Mouse (Mus musculus): ENCODE measurements around the gene Lcmt2.

Lcmt2 gene

GRCm38 (mm10) chr2:121115418-121115817 is 25.0 kb downstream of the Lcmt2 start:
- no peak for DNase-seq (ENCODE audit: low spot score in 2 of 2)

GRCm38 (mm10) chr2:121109695-121110094 is 30.8 kb downstream of the Lcmt2 start, which contains the start of gene Tgm7:
TSS of gene Tgm7 (minus strand) at chr2:121109795.
- DNase-seq (ENCODE audit: low spot score in 2 of 2), result no peak

GRCm38 (mm10) chr2:121105940-121106339 is 34.5 kb downstream of the Lcmt2 start:
- DNase-seq (ENCODE audit: low spot score in 2 of 2), result no peak

DNA sequence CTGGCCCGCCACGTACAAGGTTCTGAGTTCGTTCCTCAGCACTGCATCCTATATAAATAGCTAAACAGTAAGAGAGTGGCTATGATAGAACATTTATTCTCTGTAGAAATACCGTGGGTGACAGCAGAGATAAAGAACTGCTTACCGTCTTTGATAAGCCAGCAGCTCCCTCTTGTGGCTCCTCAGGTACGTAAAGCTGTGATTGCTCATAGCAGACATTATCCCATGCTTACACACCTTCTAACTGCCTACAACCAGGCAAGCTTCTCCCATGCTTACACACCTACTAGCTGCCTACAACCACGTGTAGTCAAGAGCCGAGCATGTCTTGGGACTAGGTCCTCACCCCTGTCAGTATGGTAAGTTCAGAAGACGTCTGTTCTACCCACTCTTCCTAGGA is 38.4 kb downstream of the Lcmt2 start:
- peak; percentile 32 to 40 for DNase-seq (ENCODE audit: low spot score in 2 of 2)

DNA sequence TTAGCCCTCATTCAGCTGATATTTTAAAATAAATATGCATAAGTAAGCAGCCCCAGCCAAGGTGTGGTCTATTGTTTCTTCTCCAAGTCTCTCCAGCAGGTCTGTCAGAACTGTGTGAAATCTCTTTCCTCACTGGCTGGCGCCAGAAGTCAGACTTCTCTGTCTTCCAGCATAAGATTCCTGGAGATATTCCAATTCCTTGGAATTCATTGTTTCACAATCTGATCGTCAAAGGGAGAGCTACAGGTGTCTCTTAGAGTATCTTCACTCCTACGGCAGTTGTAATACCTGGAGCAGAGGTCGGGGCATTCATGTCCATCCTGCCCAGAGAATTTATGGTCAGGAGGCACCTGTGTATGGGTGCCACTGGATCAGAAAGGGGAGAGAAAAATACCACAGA is 50.7 kb downstream of the Lcmt2 start:
- DNase-seq (ENCODE audit: low spot score in 2 of 2), result no peak

DNA sequence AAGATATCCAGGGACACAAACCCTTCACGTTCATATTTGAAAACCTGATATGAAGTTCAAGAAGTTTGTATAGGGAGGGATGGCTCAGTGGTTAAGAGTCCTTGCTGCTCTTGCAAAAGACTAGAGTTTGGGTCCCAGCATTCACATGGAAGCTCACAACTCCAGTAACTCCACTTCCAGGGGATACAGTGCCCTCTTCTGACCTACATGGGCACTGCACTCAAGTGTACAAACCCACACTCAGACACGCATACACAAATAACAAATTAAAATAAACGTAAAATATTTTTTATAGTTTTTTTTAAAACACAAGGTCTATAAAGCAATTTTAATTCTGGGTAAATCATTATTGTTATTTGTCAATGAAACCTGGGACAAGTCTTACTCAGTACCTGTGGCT is 51.9 kb downstream of the Lcmt2 start:
- no peak for DNase-seq (ENCODE audit: low spot score in 2 of 2)

GRCm38 (mm10) chr2:121085480-121086185 is 54.8 kb downstream of the Lcmt2 start, which contains the start of gene Tgm5:
TSS of gene Tgm5 (minus strand) at chr2:121085841.
- no peak for DNase-seq (ENCODE audit: low spot score in 2 of 2)

GRCm38 (mm10) chr2:121082626-121083025 is 57.8 kb downstream of the Lcmt2 start:
- no peak for DNase-seq (ENCODE audit: low spot score in 2 of 2)

Data from spleen, postnatal 36 days (tissue).